Mouse (Mus musculus) kidney, postnatal 25 days (tissue): ENCODE data around the gene Uts2.
"Not testable (repeated sequence)": the region's sequence is repeated elsewhere in the genome, so short reads cannot be mapped to it uniquely, and the experiment has no call there.

Source experiments
- DNase-seq, 2 experiments: peaks; one replicate each; pipeline ENCODE4 v3.0.0; 2021; ENCODE audit warnings: mixed read lengths in 2 of 2

The Uts2 gene

DNA sequence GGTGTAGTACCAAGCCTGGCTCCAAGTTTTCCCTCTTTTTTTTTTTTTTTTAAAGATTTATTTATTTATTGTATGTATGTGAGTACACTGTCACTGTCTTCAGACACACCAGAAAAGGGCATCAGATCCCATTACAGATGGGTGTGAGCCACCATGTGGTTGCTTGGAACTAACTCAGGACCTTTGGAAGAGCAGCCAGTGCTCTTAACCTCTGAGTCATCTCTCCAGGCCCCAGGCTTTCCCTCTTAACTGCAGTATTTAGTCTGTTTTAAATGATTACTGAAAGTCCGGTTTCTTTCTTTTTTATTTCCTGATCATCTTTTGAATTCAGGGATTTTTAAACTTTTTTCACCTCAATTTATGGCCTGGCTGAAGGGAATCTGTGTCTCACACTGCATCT lies 20.5 kb downstream of the Uts2 start:
- DNase-seq, result not testable (repeated sequence)

DNA sequence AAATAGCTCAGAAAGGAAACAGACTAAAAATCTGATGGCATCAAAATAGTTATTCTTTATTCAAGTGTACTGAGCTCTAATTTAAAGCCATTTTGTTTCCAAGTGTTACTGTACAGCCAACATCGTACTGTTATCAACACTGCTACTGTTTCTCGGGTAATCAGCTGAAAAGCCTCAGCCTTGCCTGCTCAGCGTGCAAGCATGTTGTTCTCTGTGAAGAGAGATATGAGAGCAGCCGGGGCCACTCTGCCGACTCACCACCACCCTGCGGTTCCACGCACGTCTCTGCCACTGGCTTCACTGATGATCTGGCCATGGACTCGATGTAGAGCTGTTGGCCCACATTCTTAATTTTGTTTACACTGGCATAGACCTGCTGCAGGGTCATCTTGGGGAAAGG lies 27.3 kb downstream of the Uts2 start:
- no peak for DNase-seq

DNA sequence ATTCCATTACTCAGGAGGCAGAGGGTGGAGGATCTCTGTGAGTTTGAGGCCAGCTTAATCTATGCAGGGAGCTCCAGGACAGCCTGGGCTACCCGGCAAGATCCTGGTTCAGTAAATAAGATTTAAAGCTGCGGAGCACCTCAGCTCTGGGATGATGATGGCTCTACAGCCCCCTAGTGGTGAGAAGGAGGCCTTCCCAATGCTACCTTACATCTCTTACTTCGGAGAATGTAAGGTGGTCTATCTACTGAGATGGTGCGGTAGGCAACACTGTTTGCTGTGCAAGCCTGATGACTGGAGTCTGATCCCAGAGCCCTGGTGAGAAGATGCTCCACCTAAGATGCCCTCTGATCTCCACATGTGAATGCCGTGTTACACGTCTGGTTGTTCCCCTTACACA lies 30.1 kb downstream of the Uts2 start:
- peak in 1 of 2 experiments; percentile 43 for DNase-seq

DNA sequence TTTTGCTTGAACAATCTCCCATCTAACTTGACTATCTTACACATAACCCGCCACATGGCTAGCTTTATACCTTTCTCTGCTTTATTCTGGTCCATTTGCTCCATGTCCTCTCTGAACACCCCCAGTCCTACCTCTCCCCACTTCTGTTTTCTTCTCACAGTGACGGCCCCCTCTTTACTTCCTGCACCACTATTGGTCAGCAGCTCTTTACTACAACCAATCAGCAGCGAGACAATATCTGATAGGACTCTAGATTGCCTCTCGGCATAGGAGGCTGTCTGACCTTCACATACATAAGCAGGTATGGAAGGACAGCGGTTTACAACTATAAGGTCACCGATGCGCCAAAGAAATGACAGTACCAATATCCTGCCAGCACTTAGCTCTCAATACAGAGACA lies 39.6 kb downstream of the Uts2 start:
- DNase-seq, result no peak

DNA sequence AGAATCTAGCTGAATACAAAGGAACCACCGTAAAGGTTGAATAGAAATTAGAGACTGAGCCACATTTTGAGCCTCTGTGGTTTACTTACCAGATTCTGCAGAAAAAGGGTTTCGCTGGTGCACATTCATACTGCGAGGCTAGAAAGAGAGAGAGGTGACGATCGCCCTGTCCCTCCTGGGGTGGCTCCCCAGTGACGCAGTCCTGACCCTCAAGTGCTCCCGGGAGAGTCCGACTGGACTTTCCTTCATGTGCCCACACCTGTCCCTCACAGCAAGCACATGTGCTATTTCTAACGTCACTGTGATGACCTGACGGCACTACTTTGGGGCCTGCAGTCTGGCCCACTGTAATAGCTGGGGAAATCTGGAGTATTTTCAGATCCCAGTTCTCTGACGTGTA lies 40.9 kb downstream of the Uts2 start:
- DNase-seq, result no peak

DNA sequence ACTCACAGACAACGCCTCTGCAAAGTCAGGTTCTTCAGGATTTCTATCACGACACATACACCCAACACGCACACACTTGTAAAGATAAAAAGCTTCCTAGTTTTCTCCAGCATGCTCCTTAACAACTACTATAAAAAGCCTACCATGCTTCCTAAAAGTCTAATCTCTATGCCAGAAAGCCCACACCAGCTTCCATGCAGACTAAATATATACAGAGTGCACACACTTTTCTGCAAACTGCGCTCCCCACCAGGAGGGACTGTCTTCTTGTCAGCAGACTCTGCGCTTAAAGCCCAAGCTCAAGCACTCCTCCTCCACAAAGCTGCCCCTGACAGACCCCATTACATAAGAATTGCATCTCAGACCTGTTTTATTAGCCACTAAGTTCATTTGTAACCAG lies 44.6 kb downstream of the Uts2 start:
- DNase-seq, result no peak

DNA sequence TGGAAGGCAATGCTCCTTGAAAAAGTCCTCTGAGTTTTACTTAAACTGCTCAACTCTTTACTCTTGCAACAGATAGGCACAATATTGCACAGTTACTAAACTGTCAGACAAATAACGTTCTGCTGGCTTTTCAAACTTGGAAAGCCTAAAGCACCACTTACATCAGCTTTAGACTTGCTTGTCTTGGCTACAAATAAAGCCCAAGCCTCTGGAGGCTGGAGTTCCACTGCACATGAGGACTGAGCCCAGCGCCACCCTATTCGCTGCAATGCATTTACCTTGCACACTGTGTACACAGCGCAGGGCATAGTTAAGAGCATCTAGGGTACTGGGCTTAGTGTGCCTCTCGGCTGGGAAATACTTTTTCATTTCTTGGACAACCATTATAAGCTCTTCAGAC lies 46.4 kb downstream of the Uts2 start:
- DNase-seq, result peak; percentile 37 to 61

DNA sequence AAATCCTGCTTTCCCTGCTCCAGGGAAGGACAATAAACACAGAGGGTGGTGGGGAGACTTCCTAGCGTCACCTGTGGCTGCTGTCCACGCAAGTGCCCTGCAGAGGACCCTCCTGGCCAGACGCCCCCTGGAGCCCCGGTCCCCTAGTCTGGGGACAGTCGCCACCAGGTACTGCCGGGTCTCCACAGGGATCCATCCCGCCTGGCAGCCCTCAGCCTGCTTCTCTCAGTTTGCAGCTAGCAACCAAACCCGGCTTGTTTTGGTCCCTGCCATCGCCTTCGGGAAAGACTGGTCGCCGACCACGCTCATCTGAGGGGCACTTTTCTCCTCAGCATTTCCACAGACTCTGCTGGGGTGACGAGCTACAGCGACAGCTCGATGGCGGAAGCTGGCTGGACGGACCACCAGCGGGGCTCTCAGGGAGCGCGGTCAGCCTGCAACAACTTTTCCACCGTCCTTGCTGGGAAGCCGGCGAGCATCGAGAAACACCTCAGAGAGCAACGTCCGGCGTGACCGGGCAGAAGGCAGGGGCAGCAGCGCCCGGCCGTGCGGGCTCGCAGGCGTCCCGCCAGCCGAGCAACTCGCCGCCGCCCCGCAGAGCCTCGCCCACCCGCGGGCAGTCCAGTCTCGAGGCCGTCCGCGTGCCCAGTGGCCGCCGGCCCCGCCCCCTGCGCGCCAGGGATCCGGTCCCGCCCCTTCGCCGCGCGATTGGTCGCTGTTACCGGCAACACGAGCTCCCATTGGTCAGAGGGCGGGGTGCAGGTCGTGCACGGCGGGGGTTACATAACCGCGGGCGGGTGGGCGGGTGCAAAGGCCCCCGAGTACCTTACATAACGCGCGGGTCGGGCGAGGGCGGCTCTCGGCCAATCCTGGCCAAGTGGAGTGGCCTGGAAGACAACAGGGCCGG lies 47.4 kb downstream of the Uts2 start, which contains the start of gene Per3:
Per3 (minus strand) TSS at position 629 of the 907 bp plus-strand sequence.
- DNase-seq, result peak; percentile 99

DNA sequence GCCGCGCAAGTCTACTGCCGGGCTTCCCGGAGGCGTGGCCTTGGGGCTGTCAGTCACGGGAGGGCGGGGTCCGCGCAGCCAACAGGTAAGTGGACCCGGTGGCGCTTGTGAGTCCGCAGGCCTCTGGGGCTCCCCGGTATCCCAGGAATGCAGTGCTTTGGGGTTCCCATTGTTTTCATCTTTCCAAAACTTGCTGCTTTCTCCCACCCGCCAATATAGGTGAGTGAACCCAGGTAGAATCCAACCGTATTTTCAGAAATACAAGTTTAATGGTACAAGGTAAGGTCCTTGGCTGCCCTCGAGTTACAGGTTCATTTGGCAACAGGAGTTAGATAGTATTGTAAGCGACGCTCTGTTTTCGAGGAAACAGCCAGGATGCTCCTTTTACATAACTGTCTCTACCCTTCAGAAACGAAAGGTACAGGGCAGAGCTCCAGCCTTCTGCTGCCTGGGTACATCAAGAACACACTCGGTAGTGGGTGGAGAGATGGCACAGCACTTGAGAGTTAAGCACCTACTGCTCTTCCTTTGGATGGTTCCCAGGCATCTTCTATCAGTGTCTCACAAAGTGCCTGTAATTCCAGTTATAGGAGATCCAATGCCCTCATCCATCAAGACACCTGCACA lies 48.2 kb downstream of the Uts2 start:
- peak; percentile 14 to 80 for DNase-seq

DNA sequence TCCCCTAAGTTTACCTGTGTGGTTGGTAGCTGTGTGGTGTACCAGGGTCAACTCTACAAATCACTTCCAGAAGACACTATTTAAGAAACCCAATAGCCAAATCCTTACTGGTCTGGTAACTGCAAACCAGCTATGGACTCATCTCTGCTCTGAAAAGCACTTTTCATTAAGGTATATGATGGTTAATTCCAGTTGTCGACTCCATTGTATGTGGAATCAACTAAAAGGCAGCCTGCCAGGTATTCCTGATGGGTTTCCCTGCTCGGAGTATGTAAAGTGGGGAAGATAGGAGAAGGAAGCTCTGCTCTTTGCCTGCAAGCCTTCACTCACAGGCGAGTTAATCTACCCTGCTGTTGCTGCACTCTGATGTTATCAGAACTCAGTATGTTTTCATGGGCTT lies 49.6 kb downstream of the Uts2 start:
- no peak for DNase-seq

DNA sequence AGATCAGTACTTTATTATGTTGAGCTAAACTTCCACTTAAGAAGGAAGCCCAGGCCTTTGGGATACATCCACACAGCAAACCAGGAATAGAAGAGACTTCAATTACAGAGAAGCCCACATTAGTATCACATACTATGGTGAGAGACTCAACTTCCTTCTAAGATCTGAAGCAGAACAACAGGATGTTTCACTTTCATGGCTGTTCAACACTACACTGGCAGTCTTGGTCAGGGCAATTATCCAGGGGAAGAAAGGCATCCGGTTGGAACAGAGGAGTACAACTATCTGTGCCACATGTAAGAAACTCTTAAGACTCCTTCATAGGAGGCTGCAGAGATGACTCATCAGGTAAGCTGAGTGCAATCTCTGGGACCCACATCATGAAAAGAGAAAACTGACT lies 54.3 kb downstream of the Uts2 start:
- DNase-seq, result no peak
